Mouse (Mus musculus) G1E-ER4 (cell line): Measurements from ENCODE around the gene Klhdc2. TPM values are rescaled to one million over a fixed set of nuclear protein-coding genes. Genes with fewer than 3 reads are reported as not detected.

Experiments used
- GATA1 ChIP-seq: IDR thresholded peaks from one replicate; pipeline ENCODE4 v1.8.0; 2012; ENCODE audit warnings: low read length, inconsistent platforms
- polyA plus RNA-seq: library from polyadenylated mRNA; stranded (reverse); fragments of >175 nt; gene quantifications from 2 replicates; pipeline ENCODE4 v1.2.3, GENCODE M21; 2012

The Klhdc2 gene
- polyA plus RNA-seq, 1 experiment: 38.1 TPM

- TF ChIP-seq GATA1: no peak
These were observed 1.5 kb upstream of the Klhdc2 start for GRCm38 (mm10) chr12:69294936-69295335.

GRCm38 (mm10) chr12:69295651-69296050, 830 bp upstream of the Klhdc2 start:
- no peak for TF ChIP-seq GATA1

- no peak for TF ChIP-seq GATA1
These were observed 1.1 kb downstream of the Klhdc2 start for GRCm38 (mm10) chr12:69297411-69298150.

- TF ChIP-seq GATA1: no peak
These were observed 1.8 kb downstream of the Klhdc2 start for GRCm38 (mm10) chr12:69298281-69298680.

- TF ChIP-seq GATA1: no peak
These were observed 2.8 kb downstream of the Klhdc2 start for GRCm38 (mm10) chr12:69299231-69299630.

- TF ChIP-seq GATA1: no peak
These were observed 3.4 kb downstream of the Klhdc2 start for GRCm38 (mm10) chr12:69299831-69300230.

GRCm38 (mm10) chr12:69300391-69300790, 3.9 kb downstream of the Klhdc2 start:
- TF ChIP-seq GATA1: no peak

GRCm38 (mm10) chr12:69302171-69302570, 5.7 kb downstream of the Klhdc2 start:
- no peak for TF ChIP-seq GATA1

GRCm38 (mm10) chr12:69304051-69304450, 7.6 kb downstream of the Klhdc2 start:
- TF ChIP-seq GATA1: no peak

- TF ChIP-seq GATA1: no peak
These were observed 9.9 kb downstream of the Klhdc2 start for GRCm38 (mm10) chr12:69306333-69306732.

GRCm38 (mm10) chr12:69309659-69310058, 13.2 kb downstream of the Klhdc2 start:
- TF ChIP-seq GATA1: no peak

- TF ChIP-seq GATA1: no peak
These were observed 21.9 kb downstream of the Klhdc2 start for GRCm38 (mm10) chr12:69318431-69318830.

- no peak for TF ChIP-seq GATA1
These were observed 34.7 kb downstream of the Klhdc2 start for GRCm38 (mm10) chr12:69331187-69331586.

- no peak for TF ChIP-seq GATA1
These were observed 35.7 kb downstream of the Klhdc2 start for GRCm38 (mm10) chr12:69332147-69332546.

GRCm38 (mm10) chr12:69333547-69333946, 37.1 kb downstream of the Klhdc2 start:
- TF ChIP-seq GATA1: no peak

- TF ChIP-seq GATA1: no peak
These were observed 53.4 kb downstream of the Klhdc2 start for GRCm38 (mm10) chr12:69349928-69350327.

GRCm38 (mm10) chr12:69351685-69352084, 55.2 kb downstream of the Klhdc2 start:
- TF ChIP-seq GATA1: no peak
